Mouse (Mus musculus) forebrain, embryonic 12.5 days (tissue): ENCODE measurements around the gene Cd72. TPM values are rescaled to one million over a fixed set of nuclear protein-coding genes. Genes with fewer than 3 reads are reported as not detected.
A peak's percentile ranks its signal among the peaks of the same experiment; 100 is the strongest.
"Not testable (repeated sequence)": the region's sequence is repeated elsewhere in the genome, so short reads cannot be mapped to it uniquely, and the experiment has no call there.

Experiments
- ATAC-seq: fragments of 200-750 bp; cut with Nextera tagmentation; 2 replicates; pipeline ENCODE4 v1.8.0; 2017; ENCODE audit warnings: moderate TSS enrichment; ENCODE audit not compliant: low FRiP score
- H3K27ac ChIP-seq: fragments of 300-500 bp; sonication (generic); 2 replicates; pipeline ENCODE4 v1.5.1; 2016; ENCODE audit warnings: mild to moderate bottlenecking
- H3K27me3 ChIP-seq: fragments of 300-500 bp; sonication (generic); 2 replicates; pipeline ENCODE4 v1.6.1; 2016; ENCODE audit warnings: mild to moderate bottlenecking
- H3K36me3 ChIP-seq: fragments of 300-500 bp; sonication (generic); replicated peaks from 2 replicates; pipeline ENCODE4 v1.6.1; 2016; ENCODE audit warnings: mild to moderate bottlenecking
- H3K4me1 ChIP-seq: fragments of 300-500 bp; sonication (generic); 2 replicates; pipeline ENCODE4 v1.6.1; 2016
- H3K4me2 ChIP-seq: fragments of 300-500 bp; sonication (generic); 2 replicates; pipeline ENCODE4 v1.6.1; 2016; ENCODE audit warnings: mild to moderate bottlenecking, moderate library complexity
- H3K4me3 ChIP-seq: fragments of 300-500 bp; sonication (generic); replicated peaks from 2 replicates; pipeline ENCODE4 v1.5.1; 2016; ENCODE audit warnings: mild to moderate bottlenecking
- H3K9ac ChIP-seq: fragments of 300-500 bp; sonication (generic); 2 replicates; pipeline ENCODE4 v1.6.1; 2016; ENCODE audit warnings: mild to moderate bottlenecking
- H3K9me3 ChIP-seq: fragments of 300-500 bp; sonication (generic); 2 replicates; pipeline ENCODE4 v1.6.1; 2016
- WGBS: fragments of 180-500 bp; shearing (Covaris S2); methylation state at CpG from one replicate; pipeline ENCODE4 v1.1.7; 2016; 5-methylcytosine and 5-hydroxymethylcytosine counted together
- polyA plus RNA-seq: library from polyadenylated mRNA; unstranded; fragments of >200 nt; fragmentation: Nextera tagmentation; extraction: Ambion mirVana; gene quantifications from 2 replicates; pipeline ENCODE4 v1.2.1, GENCODE M21; 2016

Cd72 gene
- polyA plus RNA-seq, 1 experiment from 2014 or later, result 3.8 TPM

GRCm38 (mm10) chr4:43492101-43492820 is 37.8 kb upstream of the Cd72 start:
- peaks cover 3% of the 10 kb centered on the region; the same call in 1 of the 2 replicates for H3K27me3 ChIP-seq
- 45% methylated on average over 12 of the region's 12 CpGs for WGBS
- H3K9ac ChIP-seq, result no peak overlapping the region
- no peak for ATAC-seq
- H3K4me1 ChIP-seq, result peaks cover 25% of the 10 kb centered on the region
- no peaks in the 10 kb centered on the region for H3K9me3 ChIP-seq
- peaks cover 21% of the 10 kb centered on the region; the same call in 1 of the 2 replicates for H3K36me3 ChIP-seq
- H3K4me3 ChIP-seq, result peak overlapping the region; percentile 72
- H3K27ac ChIP-seq, result peak overlapping the region; percentile 25
- peak overlapping the region; percentile 60 for H3K4me2 ChIP-seq

- WGBS, result 87% methylated on average over 5 of the region's 5 CpGs
- Histone ChIP-seq H3K4me3 (no peak overlapping the region), H3K27me3 (no peaks in the 10 kb centered on the region; the same call in 1 of the 2 replicates), H3K4me1 (peaks cover 15% of the 10 kb centered on the region), H3K4me2 (no peak overlapping the region), H3K9me3 (no peaks in the 10 kb centered on the region), H3K9ac (no peak overlapping the region), H3K36me3 (peaks cover 8% of the 10 kb centered on the region; the same call in 1 of the 2 replicates), H3K27ac (no peak overlapping the region)
- no peak for ATAC-seq
These were observed 36.4 kb upstream of the Cd72 start for GRCm38 (mm10) chr4:43490801-43491200.

GRCm38 (mm10) chr4:43489611-43490010 is 35.2 kb upstream of the Cd72 start:
- Histone ChIP-seq H3K4me3 (no peak overlapping the region), H3K9ac (no peak overlapping the region), H3K4me2 (no peak overlapping the region), H3K27me3 (no peaks in the 10 kb centered on the region), H3K9me3 (no peaks in the 10 kb centered on the region), H3K4me1 (peaks cover 8% of the 10 kb centered on the region), H3K27ac (no peak overlapping the region), H3K36me3 (no peaks in the 10 kb centered on the region)
- WGBS, result 90% methylated on average over 3 of the region's 3 CpGs
- no peak for ATAC-seq

- not testable (repeated sequence) for H3K4me1 ChIP-seq, H3K9ac ChIP-seq, H3K9me3 ChIP-seq, H3K4me2 ChIP-seq, H3K36me3 ChIP-seq, H3K27me3 ChIP-seq, H3K4me3 ChIP-seq, H3K27ac ChIP-seq, ATAC-seq
- WGBS, result 88% methylated on average over 5 of the region's 5 CpGs
These were observed 31.2 kb upstream of the Cd72 start for GRCm38 (mm10) chr4:43485666-43486065.

GRCm38 (mm10) chr4:43483535-43484091 is 29.2 kb upstream of the Cd72 start, which contains the start of gene Sit1:
Gene Sit1 (minus strand): TSS chr4:43483734.
- H3K27me3 ChIP-seq, result no peaks in the 10 kb centered on the region
- H3K36me3 ChIP-seq, result no peaks in the 10 kb centered on the region
- no peak within 1 kb of the TSS for H3K9ac ChIP-seq
- H3K4me2 ChIP-seq, result no peak within 1 kb of the TSS
- H3K9me3 ChIP-seq, result no peaks in the 10 kb centered on the region
- no peaks in the 10 kb centered on the region for H3K4me1 ChIP-seq
- ATAC-seq, result no peak
- H3K27ac ChIP-seq, result no peak within 1 kb of the TSS
- no peak within 1 kb of the TSS for H3K4me3 ChIP-seq
- WGBS, result 67% methylated on average over 12 of the region's 12 CpGs

- no peak overlapping the region for H3K4me2 ChIP-seq
- no peak overlapping the region for H3K4me3 ChIP-seq
These were observed 28.2 kb upstream of the Cd72 start for GRCm38 (mm10) chr4:43482591-43482990.

GRCm38 (mm10) chr4:43481894-43482456 is 27.5 kb upstream of the Cd72 start:
- no peak overlapping the region for H3K27ac ChIP-seq
- no peak overlapping the region for H3K9ac ChIP-seq
- H3K4me2 ChIP-seq, result no peak overlapping the region
- no peaks in the 10 kb centered on the region for H3K36me3 ChIP-seq
- no peaks in the 10 kb centered on the region for H3K9me3 ChIP-seq
- H3K27me3 ChIP-seq, result no peaks in the 10 kb centered on the region
- H3K4me3 ChIP-seq, result no peak overlapping the region
- H3K4me1 ChIP-seq, result 0 out of 2 replicates have a peak, but pooled peaks cover 4% of the 10 kb centered on the region
- ATAC-seq, result no peak
- WGBS, result 76% methylated on average over 7 of the region's 7 CpGs

More at GRCm38 (mm10) chr4:43482591-43482990, 28.2 kb upstream of the Cd72 start:
- 75% methylated on average over 10 of the region's 10 CpGs for WGBS
- Histone ChIP-seq H3K36me3 (no peaks in the 10 kb centered on the region), H3K9me3 (no peaks in the 10 kb centered on the region), H3K27me3 (no peaks in the 10 kb centered on the region), H3K9ac (no peak overlapping the region), H3K4me1 (0 out of 2 replicates have a peak, but pooled peaks cover 4% of the 10 kb centered on the region), H3K27ac (no peak overlapping the region)
- ATAC-seq, result no peak

- WGBS, result 83% methylated on average over 5 of the region's 5 CpGs
- no peak overlapping the region for H3K4me3 ChIP-seq
- no peaks in the 10 kb centered on the region for H3K27me3 ChIP-seq
- H3K4me2 ChIP-seq, result no peak overlapping the region
- no peaks in the 10 kb centered on the region for H3K9me3 ChIP-seq
- no peak overlapping the region for H3K27ac ChIP-seq
- H3K4me1 ChIP-seq, result 0 out of 2 replicates have a peak, but pooled peaks cover 4% of the 10 kb centered on the region
- no peak overlapping the region for H3K9ac ChIP-seq
- no peaks in the 10 kb centered on the region for H3K36me3 ChIP-seq
- ATAC-seq, result no peak
These were observed 26.6 kb upstream of the Cd72 start for GRCm38 (mm10) chr4:43480985-43481384.

GRCm38 (mm10) chr4:43478906-43479832 is 24.7 kb upstream of the Cd72 start:
- H3K27me3 ChIP-seq, result no peaks in the 10 kb centered on the region
- H3K27ac ChIP-seq, result no peak overlapping the region
- no peaks in the 10 kb centered on the region for H3K9me3 ChIP-seq
- 49% methylated on average over 24 of the region's 24 CpGs for WGBS
- no peak for ATAC-seq
- 0 out of 2 replicates have a peak, but pooled peaks cover 4% of the 10 kb centered on the region for H3K4me1 ChIP-seq
- H3K4me2 ChIP-seq, result peak overlapping the region; percentile 23; the same call in 1 of the 2 replicates
- H3K4me3 ChIP-seq, result no peak overlapping the region
- no peak overlapping the region for H3K9ac ChIP-seq
- no peaks in the 10 kb centered on the region for H3K36me3 ChIP-seq

- H3K27me3 ChIP-seq, result no peaks in the 10 kb centered on the region
- H3K9me3 ChIP-seq, result no peaks in the 10 kb centered on the region
- peak overlapping the region; percentile 46 for H3K4me2 ChIP-seq
- ATAC-seq, result no peak; the same call in 1 of the 2 replicates
- WGBS, result 42% methylated on average over 8 of the region's 8 CpGs
- H3K4me1 ChIP-seq, result 0 out of 2 replicates have a peak, but pooled peaks cover 4% of the 10 kb centered on the region
- no peaks in the 10 kb centered on the region for H3K36me3 ChIP-seq
- no peak overlapping the region for H3K9ac ChIP-seq
- H3K27ac ChIP-seq, result 0 out of 2 replicates have a peak overlapping the region, but pooled peaks have one; percentile 13
- peak overlapping the region; percentile 31 for H3K4me3 ChIP-seq
These were observed 24.1 kb upstream of the Cd72 start for GRCm38 (mm10) chr4:43478534-43478858.

- no peak overlapping the region for H3K9ac ChIP-seq
- peak overlapping the region; percentile 31 for H3K4me3 ChIP-seq
- H3K4me2 ChIP-seq, result peak overlapping the region; percentile 46
- 0 out of 2 replicates have a peak, but pooled peaks cover 4% of the 10 kb centered on the region for H3K4me1 ChIP-seq
- no peaks in the 10 kb centered on the region for H3K27me3 ChIP-seq
- H3K36me3 ChIP-seq, result no peaks in the 10 kb centered on the region
- 0 out of 2 replicates have a peak overlapping the region, but pooled peaks have one; percentile 13 for H3K27ac ChIP-seq
- 18% methylated on average over 11 of the region's 11 CpGs for WGBS
- H3K9me3 ChIP-seq, result no peaks in the 10 kb centered on the region
- peak; percentile 95 for ATAC-seq
These were observed 23.6 kb upstream of the Cd72 start for GRCm38 (mm10) chr4:43477857-43478533.
